Mouse (Mus musculus) erythroblast, embryonic 14.5 days (primary cell): ENCODE data around the gene Fbxw4.

Experiments
- GATA1 ChIP-seq: IDR thresholded peaks from 2 replicates; pipeline ENCODE4 v1.6.1; 2012; ENCODE audit warnings: low read length, inconsistent platforms, mixed read lengths
- TAL1 ChIP-seq: IDR thresholded peaks from 3 replicates; pipeline ENCODE4 v1.6.1; 2012; ENCODE audit warnings: low read length, inconsistent platforms, mixed read lengths

GRCm38 (mm10) chr19:45628649-45629048, 31.5 kb downstream of the Fbxw4 start:
- TF ChIP-seq GATA1 (no peak), TAL1 (no peak)
